Mouse (Mus musculus) liver, adult 2 months (tissue): Measurements from ENCODE around the gene Rasa3. TPM values are rescaled to one million over a fixed set of nuclear protein-coding genes. Genes with fewer than 3 reads are reported as not detected.

ENCODE experiments used
- DNase-seq: peaks from one replicate; pipeline ENCODE4 v3.0.0-alpha.2; 2011; ENCODE audit warnings: low read depth, low spot score; ENCODE audit errors: extremely low read depth
- H3K27ac ChIP-seq: fragments of 200-500 bp; replicated peaks from 2 replicates; pipeline ENCODE4 v1.5.1; 2012; ENCODE audit warnings: low read depth, mild to moderate bottlenecking, control low read depth, inconsistent platforms, low read length; ENCODE audit not compliant: insufficient read depth
- H3K27me3 ChIP-seq: fragments of 200-500 bp; 2 replicates; pipeline ENCODE4 v1.6.1; 2012; ENCODE audit warnings: mild to moderate bottlenecking, moderate library complexity, low read length, inconsistent platforms; ENCODE audit not compliant: control insufficient read depth, insufficient read depth
- H3K36me3 ChIP-seq: fragments of 200-500 bp; 2 replicates; pipeline ENCODE4 v1.6.1; 2012; ENCODE audit warnings: low read length, inconsistent platforms; ENCODE audit not compliant: control insufficient read depth, insufficient read depth
- H3K4me1 ChIP-seq: fragments of 200-500 bp; 2 replicates; pipeline ENCODE4 v1.6.1; 2011; ENCODE audit warnings: low read length; ENCODE audit not compliant: control insufficient read depth, insufficient read depth
- H3K4me3 ChIP-seq: fragments of 200-500 bp; 2 replicates; pipeline ENCODE4 v1.5.1; 2011; ENCODE audit warnings: low read depth, mild to moderate bottlenecking, control low read depth, low read length, moderate library complexity; ENCODE audit not compliant: insufficient read depth
- H3K79me2 ChIP-seq: fragments of 200-500 bp; 2 replicates; pipeline ENCODE4 v1.6.1; 2012; ENCODE audit warnings: inconsistent platforms, mild to moderate bottlenecking, low read length, moderate library complexity; ENCODE audit not compliant: control insufficient read depth, insufficient read depth
- H3K9ac ChIP-seq: fragments of 200-500 bp; 2 replicates; pipeline ENCODE4 v1.6.1; 2012; ENCODE audit warnings: low read depth, mild to moderate bottlenecking, control low read depth, inconsistent platforms, low read length
- CTCF ChIP-seq: fragments of 200-500 bp; IDR thresholded peaks from 2 replicates; pipeline ENCODE4 v1.5.1; 2011; ENCODE audit warnings: low read depth, low read length, control low read depth
- POLR2A ChIP-seq: fragments of 200-500 bp; IDR thresholded peaks from 2 replicates; pipeline ENCODE4 v1.6.1; 2011; ENCODE audit warnings: low read length, control low read depth; ENCODE audit not compliant: insufficient read depth; ENCODE audit errors: extremely low read depth
- WGBS: fragments of 180-500 bp; shearing (Covaris S2); methylation state at CpG from one replicate; pipeline ENCODE4 v1.1.7; 2018; 5-methylcytosine and 5-hydroxymethylcytosine counted together
- polyA plus RNA-seq: library from polyadenylated mRNA; depleted of rRNA; stranded (reverse); fragments of >200 nt; gene quantifications from 2 replicates; pipeline ENCODE4 v1.2.3, GENCODE M21; 2012
- total RNA-seq: library from RNA; depleted of rRNA; stranded (reverse); fragments of >200 nt; gene quantifications from 2 replicates; pipeline ENCODE4 v1.2.3, GENCODE M21; 2014

Rasa3 gene
- total and polyA plus RNA-seq, 2 experiments: 6.6 to 10.3 TPM

DNA sequence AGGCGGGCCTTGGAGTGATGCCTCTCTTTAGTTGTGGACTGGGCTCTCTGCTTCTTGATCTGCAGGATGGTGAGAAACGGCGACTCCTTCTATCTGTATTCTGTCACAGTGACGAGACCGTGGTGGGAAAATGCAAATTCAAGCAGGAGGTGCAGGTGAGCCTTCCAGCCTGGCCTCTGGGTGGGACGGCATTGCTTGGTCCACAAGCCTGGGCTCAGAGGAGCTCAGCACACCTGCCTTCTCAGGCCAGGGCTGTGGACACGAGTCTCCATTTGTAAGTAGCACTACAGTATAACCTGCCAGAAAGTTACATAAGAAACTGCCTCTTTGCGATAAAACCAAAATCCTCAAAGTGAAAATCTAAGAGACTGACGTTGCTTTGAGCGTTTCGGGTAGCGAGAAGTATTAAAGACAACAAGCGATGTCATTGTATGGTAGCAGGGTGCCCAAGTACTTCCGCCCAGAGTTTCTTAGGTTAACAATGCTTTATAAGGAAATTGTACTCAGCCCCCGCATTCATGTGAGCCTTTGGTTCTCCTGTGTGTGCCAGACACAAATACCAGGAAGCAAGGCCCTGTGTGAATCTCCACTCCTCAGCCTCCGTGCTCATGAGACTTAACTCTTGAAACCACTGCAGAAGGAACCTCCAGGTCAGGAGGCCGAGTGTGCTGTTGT lies 60.4 kb downstream of the Rasa3 start:
- Histone ChIP-seq H3K27ac (no peak overlapping the region), H3K9ac (no peak overlapping the region), H3K79me2 (no peaks in the 10 kb centered on the region), H3K4me3 (no peak overlapping the region), H3K27me3 (no peaks in the 10 kb centered on the region), H3K36me3 (no peaks in the 10 kb centered on the region), H3K4me1 (no peaks in the 10 kb centered on the region)
- 90% methylated on average over 17 of the region's 17 CpGs for WGBS
- no peak for TF ChIP-seq CTCF
- no peak for TF ChIP-seq POLR2A
- no peak for DNase-seq

DNA sequence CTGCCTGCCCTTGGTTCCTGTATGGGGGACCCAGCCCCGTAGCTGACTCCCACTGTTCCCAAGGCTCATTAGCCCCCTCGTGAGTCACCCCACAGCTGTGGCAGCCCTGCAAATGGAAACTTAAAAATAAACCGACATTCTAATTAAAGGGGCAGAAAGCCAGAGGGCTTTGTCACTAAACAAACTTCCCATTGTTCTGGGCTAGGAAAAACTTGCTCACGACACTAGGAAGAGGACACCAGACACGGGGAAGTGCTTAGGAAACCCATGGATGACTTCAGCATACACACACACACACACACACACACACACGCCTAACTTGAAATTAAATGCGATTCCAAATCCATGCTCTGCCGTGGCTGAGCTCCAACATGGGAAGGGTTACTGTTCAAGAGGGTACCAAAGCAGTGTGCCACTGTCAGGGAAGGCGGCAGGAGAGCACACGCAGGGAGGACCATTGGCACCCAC lies 62.4 kb downstream of the Rasa3 start:
- DNase-seq: no peak
- H3K79me2 ChIP-seq: no peaks in the 10 kb centered on the region
- no peak overlapping the region for H3K4me3 ChIP-seq
- no peaks in the 10 kb centered on the region for H3K27me3 ChIP-seq
- H3K36me3 ChIP-seq: no peaks in the 10 kb centered on the region
- WGBS: 68% methylated on average over 10 of the region's 10 CpGs
- no peak for TF ChIP-seq CTCF
- TF ChIP-seq POLR2A: no peak
- H3K27ac ChIP-seq: no peak overlapping the region
- H3K4me1 ChIP-seq: no peaks in the 10 kb centered on the region
- no peak overlapping the region for H3K9ac ChIP-seq

- Histone ChIP-seq H3K4me3 (no peak overlapping the region), H3K4me1 (no peaks in the 10 kb centered on the region), H3K36me3 (no peaks in the 10 kb centered on the region), H3K27me3 (no peaks in the 10 kb centered on the region), H3K27ac (no peak overlapping the region), H3K79me2 (no peaks in the 10 kb centered on the region), H3K9ac (no peak overlapping the region)
- 69% methylated on average over 9 of the region's 9 CpGs for WGBS
- TF ChIP-seq POLR2A: no peak
- no peak for TF ChIP-seq CTCF
- no peak for DNase-seq
Measured at GRCm38 (mm10) chr8:13614136-13614535, 63.3 kb downstream of the Rasa3 start.

DNA sequence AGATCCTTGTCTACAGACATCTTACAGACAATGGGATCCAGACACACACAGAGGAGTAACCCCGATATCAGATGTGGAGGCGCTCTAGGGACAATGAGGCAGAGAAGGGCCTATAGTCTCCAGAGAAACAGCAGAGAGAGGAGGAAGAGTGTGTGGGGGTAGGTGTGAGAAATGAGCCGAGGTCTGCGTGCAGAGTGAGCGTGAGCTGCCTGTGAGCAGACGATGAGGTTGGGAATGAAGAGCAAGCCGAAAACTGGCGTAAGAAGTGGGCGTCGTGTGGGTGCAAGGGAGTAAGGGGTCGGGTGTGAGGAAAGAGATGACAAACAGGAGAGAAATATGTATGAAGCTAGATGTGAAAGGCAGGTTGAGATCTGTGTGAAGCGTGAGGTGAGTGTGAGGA lies 65.7 kb downstream of the Rasa3 start:
- no peak overlapping the region for H3K9ac ChIP-seq
- DNase-seq: no peak
- WGBS: 96% methylated on average over 12 of the region's 12 CpGs
- no peak overlapping the region for H3K4me3 ChIP-seq
- no peaks in the 10 kb centered on the region for H3K36me3 ChIP-seq
- no peaks in the 10 kb centered on the region for H3K4me1 ChIP-seq
- TF ChIP-seq CTCF (no peak), POLR2A (no peak)
- no peak overlapping the region for H3K27ac ChIP-seq
- H3K27me3 ChIP-seq: no peaks in the 10 kb centered on the region
- no peaks in the 10 kb centered on the region for H3K79me2 ChIP-seq

- Histone ChIP-seq H3K27ac (no peak overlapping the region), H3K4me3 (no peak overlapping the region), H3K9ac (no peak overlapping the region), H3K79me2 (no peaks in the 10 kb centered on the region), H3K4me1 (no peaks in the 10 kb centered on the region), H3K27me3 (no peaks in the 10 kb centered on the region), H3K36me3 (no peaks in the 10 kb centered on the region)
- WGBS: 67% methylated on average over 5 of the region's 5 CpGs
- no peak for TF ChIP-seq CTCF
- no peak for DNase-seq
Measured at GRCm38 (mm10) chr8:13609971-13610370, 67.4 kb downstream of the Rasa3 start.

GRCm38 (mm10) chr8:13608946-13609345 lies 68.5 kb downstream of the Rasa3 start:
- Histone ChIP-seq H3K79me2 (no peaks in the 10 kb centered on the region), H3K27me3 (no peaks in the 10 kb centered on the region), H3K4me3 (no peak overlapping the region), H3K4me1 (no peaks in the 10 kb centered on the region), H3K27ac (no peak overlapping the region), H3K9ac (no peak overlapping the region), H3K36me3 (no peaks in the 10 kb centered on the region)
- WGBS: 93% methylated on average over 6 of the region's 6 CpGs
- DNase-seq: no peak
- TF ChIP-seq CTCF: no peak
